Mouse (Mus musculus) hindbrain, embryonic 16.5 days (tissue): ENCODE data around the gene Ptprf. TPM values are rescaled to one million over a fixed set of nuclear protein-coding genes. Genes with fewer than 3 reads are reported as not detected.

ENCODE experiments used
- ATAC-seq: fragments of 200-750 bp; cut with Nextera tagmentation; 2 replicates; pipeline ENCODE4 v1.8.0; 2017; ENCODE audit warnings: moderate TSS enrichment, moderate library complexity
- H3K27ac ChIP-seq: fragments of 300-500 bp; sonication (generic); 2 replicates; pipeline ENCODE4 v1.5.1; 2014; ENCODE audit warnings: low read depth, mild to moderate bottlenecking, control low read depth, low read length, moderate library complexity
- H3K27me3 ChIP-seq: fragments of 300-500 bp; sonication (generic); replicated peaks from 2 replicates; pipeline ENCODE4 v1.6.1; 2014; ENCODE audit warnings: low read length; ENCODE audit not compliant: control insufficient read depth, insufficient read depth
- H3K36me3 ChIP-seq: fragments of 300-500 bp; sonication (generic); 2 replicates; pipeline ENCODE4 v1.6.1; 2014; ENCODE audit warnings: mild to moderate bottlenecking, low read length, moderate library complexity, mixed read lengths; ENCODE audit not compliant: control insufficient read depth, insufficient read depth
- H3K4me1 ChIP-seq: fragments of 300-500 bp; sonication (generic); 2 replicates; pipeline ENCODE4 v1.6.1; 2014; ENCODE audit warnings: low read depth, low read length; ENCODE audit not compliant: control insufficient read depth, insufficient read depth
- H3K4me2 ChIP-seq: fragments of 300-500 bp; sonication (generic); 2 replicates; pipeline ENCODE4 v1.6.1; 2014; ENCODE audit warnings: mild to moderate bottlenecking, low read length, control low read depth, moderate library complexity
- H3K4me3 ChIP-seq: fragments of 300-500 bp; sonication (generic); 2 replicates; pipeline ENCODE4 v1.5.1; 2014; ENCODE audit warnings: mild to moderate bottlenecking, low read length, control low read depth, moderate library complexity
- H3K9ac ChIP-seq: fragments of 300-500 bp; sonication (generic); 2 replicates; pipeline ENCODE4 v1.6.1; 2014; ENCODE audit warnings: low read depth, mild to moderate bottlenecking, control low read depth, low read length, moderate library complexity
- H3K9me3 ChIP-seq: fragments of 300-500 bp; sonication (generic); 2 replicates; pipeline ENCODE4 v1.6.1; 2014; ENCODE audit warnings: mild to moderate bottlenecking, low read length, moderate library complexity; ENCODE audit not compliant: control insufficient read depth
- WGBS: fragments of 180-500 bp; shearing (Covaris S2); extraction: QIAGEN DNeasy Blood & Tissue Kit; methylation state at CpG from one replicate; pipeline ENCODE4 v1.1.7; 2014; 5-methylcytosine and 5-hydroxymethylcytosine counted together
- polyA plus RNA-seq: library from polyadenylated mRNA; unstranded; fragments of >200 nt; fragmentation: Nextera tagmentation; extraction: Ambion mirVana; gene quantifications from 2 replicates; pipeline ENCODE4 v1.2.1, GENCODE M21; 2015

Ptprf gene
- polyA plus RNA-seq, 1 experiment from 2014 or later, result 71.7 TPM

- Histone ChIP-seq H3K4me2 (peak overlapping the region; percentile 20), H3K36me3 (peaks cover 3% of the 10 kb centered on the region; the same call in 1 of the 2 replicates), H3K27ac (peak overlapping the region; percentile 63), H3K4me3 (no peak overlapping the region), H3K27me3 (no peaks in the 10 kb centered on the region), H3K9me3 (no peaks in the 10 kb centered on the region), H3K4me1 (peaks cover 61% of the 10 kb centered on the region), H3K9ac (peak overlapping the region; percentile 9; the same call in 1 of the 2 replicates)
- ATAC-seq, result peak; percentile 67
- WGBS, result 55% methylated on average over 6 of the region's 6 CpGs
These were observed 15.3 kb downstream of the Ptprf start for GRCm38 (mm10) chr4:118275601-118276519.

DNA sequence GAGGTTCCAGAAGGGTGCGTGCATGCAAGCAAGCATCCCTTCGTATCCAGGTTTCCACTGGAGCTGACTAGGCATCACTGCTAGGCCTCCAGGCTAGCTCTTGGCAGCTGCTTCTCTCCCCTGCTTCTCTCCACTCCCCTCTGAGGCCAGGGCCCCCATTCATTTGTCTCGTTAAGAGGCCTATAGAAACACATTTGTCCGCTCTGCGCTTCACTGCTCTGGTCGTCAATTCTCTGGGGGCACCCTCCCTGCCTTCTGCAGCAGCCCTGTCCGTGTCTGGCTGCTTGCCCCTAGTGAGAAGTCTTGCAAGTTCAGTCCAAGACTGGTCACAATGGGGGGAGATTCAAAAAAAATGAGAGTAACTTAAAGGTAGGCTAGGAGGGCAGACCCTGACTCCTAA lies 16.7 kb downstream of the Ptprf start:
- H3K4me3 ChIP-seq, result no peak overlapping the region
- H3K9me3 ChIP-seq, result no peaks in the 10 kb centered on the region
- peak; percentile 18; the same call in 1 of the 2 replicates for ATAC-seq
- no peak overlapping the region for H3K9ac ChIP-seq
- H3K36me3 ChIP-seq, result peaks cover 7% of the 10 kb centered on the region; the same call in 1 of the 2 replicates
- WGBS, result 11% methylated on average over 7 of the region's 7 CpGs
- peaks cover 53% of the 10 kb centered on the region for H3K4me1 ChIP-seq
- no peak overlapping the region for H3K4me2 ChIP-seq
- H3K27ac ChIP-seq, result peak overlapping the region; percentile 18; the same call in 1 of the 2 replicates
- H3K27me3 ChIP-seq, result no peaks in the 10 kb centered on the region

DNA sequence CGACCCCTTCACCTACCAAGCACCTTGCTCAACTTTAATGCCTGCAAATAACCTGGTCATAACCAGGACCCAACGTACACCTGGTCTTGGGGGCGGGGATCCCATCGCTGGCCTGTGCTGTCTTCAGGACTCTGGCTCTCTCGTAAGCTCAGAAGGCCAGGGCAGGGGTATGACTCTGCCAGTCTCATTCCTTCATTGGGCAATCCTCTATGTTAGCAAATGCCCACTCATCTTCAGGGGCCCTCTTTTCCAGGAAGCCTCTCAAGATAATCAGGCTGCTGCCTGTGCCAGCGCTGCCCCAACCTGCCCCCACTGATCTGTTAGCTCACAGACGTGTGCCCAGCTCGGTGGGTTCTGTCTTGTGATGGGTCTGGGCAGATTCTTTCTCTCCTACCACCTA lies 17.2 kb downstream of the Ptprf start:
- H3K27ac ChIP-seq, result peak overlapping the region; percentile 18; the same call in 1 of the 2 replicates
- WGBS, result 70% methylated on average over 8 of the region's 8 CpGs
- no peak overlapping the region for H3K9ac ChIP-seq
- no peaks in the 10 kb centered on the region for H3K27me3 ChIP-seq
- no peak for ATAC-seq
- H3K9me3 ChIP-seq, result no peaks in the 10 kb centered on the region
- H3K4me3 ChIP-seq, result no peak overlapping the region
- no peak overlapping the region for H3K4me2 ChIP-seq
- peaks cover 50% of the 10 kb centered on the region for H3K4me1 ChIP-seq
- peaks cover 7% of the 10 kb centered on the region; the same call in 1 of the 2 replicates for H3K36me3 ChIP-seq

DNA sequence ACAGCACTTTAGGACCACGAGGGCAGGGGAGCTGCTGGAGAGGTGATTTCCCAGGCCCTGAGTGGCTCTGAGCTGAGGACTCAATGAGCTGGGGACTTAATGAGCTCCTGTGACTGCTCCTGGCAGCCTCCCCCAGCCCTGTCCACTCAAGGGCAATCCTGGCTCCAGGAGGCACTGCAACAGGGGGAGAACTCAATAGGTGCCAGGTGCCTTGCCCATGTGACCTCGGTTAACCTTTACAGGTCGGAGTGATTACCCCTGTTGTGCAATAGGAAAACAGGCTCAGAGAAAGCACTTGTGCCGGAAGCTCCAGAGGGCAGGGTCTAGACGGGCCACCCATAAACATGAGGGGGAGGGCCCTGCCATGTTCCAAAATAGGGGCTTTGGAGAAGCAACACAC lies 17.7 kb downstream of the Ptprf start:
- Histone ChIP-seq H3K9me3 (no peaks in the 10 kb centered on the region), H3K4me2 (no peak overlapping the region), H3K27ac (no peak overlapping the region), H3K9ac (no peak overlapping the region), H3K36me3 (peaks cover 10% of the 10 kb centered on the region; the same call in 1 of the 2 replicates), H3K4me3 (no peak overlapping the region), H3K27me3 (no peaks in the 10 kb centered on the region), H3K4me1 (peaks cover 50% of the 10 kb centered on the region)
- WGBS, result 59% methylated on average over 5 of the region's 5 CpGs
- ATAC-seq, result no peak

DNA sequence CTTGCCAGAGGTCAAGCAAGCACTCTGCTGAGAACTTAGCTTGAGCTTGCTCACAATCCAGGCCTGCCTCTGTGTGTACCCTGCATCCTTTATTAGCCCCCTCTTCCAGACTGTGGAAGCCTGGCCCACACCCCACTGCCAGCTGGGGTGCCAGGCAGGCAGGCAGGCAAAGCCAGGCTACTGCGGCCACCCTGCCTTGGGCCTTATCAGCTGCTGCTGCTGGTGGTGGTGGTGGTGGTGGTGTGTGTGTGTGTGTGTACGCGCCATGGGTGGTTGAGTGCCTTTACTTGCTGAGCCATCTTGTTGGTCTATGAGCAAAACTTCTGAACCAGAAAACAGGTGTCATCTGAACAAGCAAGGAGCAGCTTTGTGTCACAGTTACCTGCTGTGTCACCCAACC lies 18.3 kb downstream of the Ptprf start:
- Histone ChIP-seq H3K27ac (no peak overlapping the region), H3K9ac (no peak overlapping the region), H3K27me3 (no peaks in the 10 kb centered on the region), H3K36me3 (peaks cover 11% of the 10 kb centered on the region), H3K4me3 (no peak overlapping the region), H3K9me3 (no peaks in the 10 kb centered on the region), H3K4me2 (no peak overlapping the region), H3K4me1 (peaks cover 46% of the 10 kb centered on the region)
- 84% methylated on average over 3 of the region's 3 CpGs for WGBS
- ATAC-seq, result no peak

DNA sequence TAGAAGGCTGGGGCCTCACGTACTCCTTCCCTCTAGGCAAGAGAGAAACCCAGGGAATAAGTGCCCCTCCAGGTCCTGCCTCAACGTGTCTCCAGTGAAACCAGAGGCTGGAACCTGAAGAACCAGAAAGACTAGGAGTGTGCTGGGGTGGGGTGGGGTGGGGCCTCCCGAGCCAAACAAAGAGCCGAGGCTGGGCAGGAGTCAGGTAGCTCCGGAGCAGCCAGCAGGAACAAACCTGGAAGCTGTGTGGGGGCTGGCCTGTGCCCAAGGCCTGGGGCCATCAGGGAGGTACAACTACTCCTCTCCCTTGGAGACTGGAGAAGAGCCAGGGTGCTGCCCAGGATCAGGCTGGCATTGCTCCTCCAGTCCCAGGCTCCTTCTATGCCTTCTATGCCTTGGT lies 18.9 kb downstream of the Ptprf start:
- H3K4me2 ChIP-seq, result no peak overlapping the region
- 47% methylated on average over 5 of the region's 5 CpGs for WGBS
- no peak overlapping the region for H3K9ac ChIP-seq
- no peaks in the 10 kb centered on the region for H3K27me3 ChIP-seq
- ATAC-seq, result no peak
- no peaks in the 10 kb centered on the region for H3K9me3 ChIP-seq
- no peak overlapping the region for H3K4me3 ChIP-seq
- peaks cover 41% of the 10 kb centered on the region for H3K4me1 ChIP-seq
- H3K36me3 ChIP-seq, result peaks cover 13% of the 10 kb centered on the region
- H3K27ac ChIP-seq, result no peak overlapping the region; the same call in 1 of the 2 replicates

GRCm38 (mm10) chr4:118271556-118272074 lies 19.6 kb downstream of the Ptprf start:
- Histone ChIP-seq H3K27ac (no peak overlapping the region), H3K4me3 (no peak overlapping the region), H3K4me2 (no peak overlapping the region), H3K9me3 (no peaks in the 10 kb centered on the region), H3K4me1 (peaks cover 35% of the 10 kb centered on the region), H3K9ac (no peak overlapping the region), H3K36me3 (peaks cover 13% of the 10 kb centered on the region), H3K27me3 (no peaks in the 10 kb centered on the region)
- WGBS, result 65% methylated on average over 9 of the region's 9 CpGs
- ATAC-seq, result no peak

GRCm38 (mm10) chr4:118270706-118271105 lies 20.5 kb downstream of the Ptprf start:
- no peaks in the 10 kb centered on the region for H3K27me3 ChIP-seq
- H3K9ac ChIP-seq, result no peak overlapping the region
- H3K9me3 ChIP-seq, result no peaks in the 10 kb centered on the region
- H3K36me3 ChIP-seq, result peaks cover 13% of the 10 kb centered on the region
- H3K27ac ChIP-seq, result no peak overlapping the region; the same call in 1 of the 2 replicates
- no peak overlapping the region for H3K4me3 ChIP-seq
- peaks cover 34% of the 10 kb centered on the region for H3K4me1 ChIP-seq
- 98% methylated on average over 3 of the region's 3 CpGs for WGBS
- no peak for ATAC-seq
- no peak overlapping the region for H3K4me2 ChIP-seq

- Histone ChIP-seq H3K27me3 (no peaks in the 10 kb centered on the region), H3K4me3 (no peak overlapping the region), H3K4me2 (no peak overlapping the region), H3K9ac (no peak overlapping the region), H3K4me1 (peaks cover 33% of the 10 kb centered on the region), H3K27ac (peak overlapping the region; percentile 26; the same call in 1 of the 2 replicates), H3K36me3 (peaks cover 13% of the 10 kb centered on the region), H3K9me3 (no peaks in the 10 kb centered on the region)
- WGBS, result 42% methylated on average over 6 of the region's 6 CpGs
- peak; percentile 67 for ATAC-seq
These were observed 21.2 kb downstream of the Ptprf start for GRCm38 (mm10) chr4:118269999-118270398.
